ENCODE assay signal across 18 mouse cellular contexts in genomic region chr10:111686585-111686984, GRCm38 (mm10).
DNase-seq lines count a peak whose midpoint lies in the region; ATAC-seq lines count a peak whose summit lies in the region.
"Had no signal": no experiment of that assay in that cellular context is flagged by ENCODE, and none has a peak within 500 bp of the region (broad histone marks: within the 10 kb centered on the region; RNA-seq: fewer than 3 reads in every experiment).

No protein-coding gene starts in this region.

- H3K27me3 ChIP-seq in embryonic facial prominence, embryonic 14.5 days (replicated peaks; ENCODE audit: control insufficient read depth, insufficient read depth, low read length): no peaks in the 10 kb centered on the region
- no peaks in the 10 kb centered on the region for H3K27me3 ChIP-seq in embryonic facial prominence, embryonic 10.5 days (replicated peaks; ENCODE audit: low read depth, poor library complexity, severe bottlenecking)
- 0 out of 2 replicates have a peak, but pooled peaks cover 3% of the 10 kb centered on the region for H3K27me3 ChIP-seq in midbrain, embryonic 12.5 days
- H3K27me3 ChIP-seq in midbrain, embryonic 10.5 days (ENCODE audit: low read depth, poor library complexity, severe bottlenecking): no peaks in the 10 kb centered on the region
- no peaks in the 10 kb centered on the region for H3K27me3 ChIP-seq in midbrain, embryonic 14.5 days (ENCODE audit: control insufficient read depth, insufficient read depth, low read length)
- H3K27me3 ChIP-seq: kidney, embryonic 15.5 days; limb, embryonic 12.5 days; liver, embryonic 13.5 days had no signal

- intact Hi-C loops in left cerebral cortex, postnatal 14 days (cut with DNase I): no loop called here

- H3K36me3 ChIP-seq in embryonic facial prominence, embryonic 14.5 days (ENCODE audit: control insufficient read depth, insufficient read depth, low read length): no peaks in the 10 kb centered on the region
- no peaks in the 10 kb centered on the region for H3K36me3 ChIP-seq in embryonic facial prominence, embryonic 10.5 days (replicated peaks)
- H3K36me3 ChIP-seq in midbrain, embryonic 12.5 days: no peaks in the 10 kb centered on the region
- H3K36me3 ChIP-seq in midbrain, embryonic 10.5 days: no peaks in the 10 kb centered on the region
- no peaks in the 10 kb centered on the region for H3K36me3 ChIP-seq in midbrain, embryonic 14.5 days (ENCODE audit: control insufficient read depth, insufficient read depth, low read length)
- H3K36me3 ChIP-seq: G1E; kidney, embryonic 15.5 days; limb, embryonic 12.5 days; liver, embryonic 13.5 days had no signal

- H3K4me2 ChIP-seq in embryonic facial prominence, embryonic 14.5 days (ENCODE audit: low read depth, low read length): no peak overlapping the region
- H3K4me2 ChIP-seq in midbrain, embryonic 12.5 days (replicated peaks): no peak overlapping the region
- no peak overlapping the region for H3K4me2 ChIP-seq in midbrain, embryonic 14.5 days (ENCODE audit: low read length)
- H3K4me2 ChIP-seq: kidney, embryonic 15.5 days; limb, embryonic 12.5 days; liver, embryonic 13.5 days had no signal

- H3K9me3 ChIP-seq in embryonic facial prominence, embryonic 14.5 days (ENCODE audit: control insufficient read depth, low read length): no peaks in the 10 kb centered on the region
- H3K9me3 ChIP-seq in embryonic facial prominence, embryonic 10.5 days: no peaks in the 10 kb centered on the region
- H3K9me3 ChIP-seq in midbrain, embryonic 12.5 days: no peaks in the 10 kb centered on the region
- H3K9me3 ChIP-seq in midbrain, embryonic 10.5 days (replicated peaks): no peaks in the 10 kb centered on the region
- no peaks in the 10 kb centered on the region for H3K9me3 ChIP-seq in midbrain, embryonic 14.5 days (ENCODE audit: control insufficient read depth, low read length)
- H3K9me3 ChIP-seq: G1E; kidney, embryonic 15.5 days; limb, embryonic 12.5 days; liver, embryonic 13.5 days had no signal

- no peak overlapping the region for H3K27ac ChIP-seq in embryonic facial prominence, embryonic 14.5 days (replicated peaks; ENCODE audit: low read depth, low read length)
- no peak overlapping the region for H3K27ac ChIP-seq in embryonic facial prominence, embryonic 10.5 days (replicated peaks)
- 0 out of 2 replicates have a peak overlapping the region, but pooled peaks have one; percentile 20 for H3K27ac ChIP-seq in midbrain, embryonic 12.5 days (replicated peaks)
- H3K27ac ChIP-seq in midbrain, embryonic 10.5 days (replicated peaks): no peak overlapping the region
- no peak overlapping the region for H3K27ac ChIP-seq in midbrain, embryonic 14.5 days (replicated peaks; ENCODE audit: low read depth, low read length)
- H3K27ac ChIP-seq: kidney, embryonic 15.5 days; limb, embryonic 12.5 days; liver, embryonic 13.5 days had no signal

- H3K4me3 ChIP-seq in embryonic facial prominence, embryonic 14.5 days (ENCODE audit: low read depth, low read length): no peak overlapping the region
- no peak overlapping the region for H3K4me3 ChIP-seq in embryonic facial prominence, embryonic 10.5 days
- H3K4me3 ChIP-seq in midbrain, embryonic 12.5 days: no peak overlapping the region
- no peak overlapping the region for H3K4me3 ChIP-seq in midbrain, embryonic 10.5 days
- H3K4me3 ChIP-seq in midbrain, embryonic 14.5 days (replicated peaks; ENCODE audit: low read depth, low read length): no peak overlapping the region
- H3K4me3 ChIP-seq: kidney, embryonic 15.5 days; limb, embryonic 12.5 days; liver, embryonic 13.5 days; myocyte had no signal

- no peak overlapping the region for H3K9ac ChIP-seq in embryonic facial prominence, embryonic 14.5 days (ENCODE audit: low read depth, low read length)
- H3K9ac ChIP-seq in midbrain, embryonic 12.5 days (replicated peaks): no peak overlapping the region
- no peak overlapping the region for H3K9ac ChIP-seq in midbrain, embryonic 14.5 days (replicated peaks; ENCODE audit: low read length)
- H3K9ac ChIP-seq: kidney, embryonic 15.5 days; limb, embryonic 12.5 days; liver, embryonic 13.5 days had no signal

- ATAC-seq in embryonic facial prominence, embryonic 14.5 days (ENCODE audit: low read depth): peak; percentile 32; the same call in 1 of the 2 replicates
- no peak for ATAC-seq in midbrain, embryonic 12.5 days (ENCODE audit: low FRiP score, low read depth)
- no peak for ATAC-seq in midbrain, embryonic 14.5 days (ENCODE audit: low FRiP score, low TSS enrichment)
- ATAC-seq: CD4-positive, CD25-positive, alpha-beta regulatory T cell, adult 4 months had no signal

- 32% methylated on average over 5 of the region's 5 CpGs for WGBS in embryonic facial prominence, embryonic 14.5 days
- 22% methylated on average over 5 of the region's 5 CpGs for WGBS in embryonic facial prominence, embryonic 10.5 days
- 60% methylated on average over 5 of the region's 5 CpGs for WGBS in midbrain, embryonic 12.5 days
- WGBS in midbrain, embryonic 10.5 days: 66% methylated on average over 5 of the region's 5 CpGs
- WGBS in midbrain, embryonic 14.5 days: 59% methylated on average over 5 of the region's 5 CpGs

- no peak for DNase-seq in embryonic facial prominence, embryonic 14.5 days (ENCODE audit: low spot score)
- no peak for DNase-seq in embryonic facial prominence, embryonic 10.5 days (ENCODE audit: low spot score)
- no peak for DNase-seq in midbrain, embryonic 10.5 days (ENCODE audit: low spot score)
- peak; percentile 58 for DNase-seq in midbrain, embryonic 14.5 days
- peak; percentile 87 for DNase-seq in retina, postnatal 1 day
- no peak for DNase-seq in left cerebral cortex, postnatal 14 days (ENCODE audit: low spot score in 2 of 2)
- DNase-seq in ovary, postnatal 36 days (ENCODE audit: low spot score): no peak
- DNase-seq: cerebellum, postnatal 10 days; gastrocnemius, postnatal 14 days; liver, embryonic 13.5 days; right cerebral cortex, postnatal 4 days; thymus, postnatal 25 days had no signal

- peaks cover 11% of the 10 kb centered on the region; the same call in 1 of the 2 replicates for H3K4me1 ChIP-seq in embryonic facial prominence, embryonic 14.5 days (ENCODE audit: control insufficient read depth, insufficient read depth, low read length)
- peaks cover 17% of the 10 kb centered on the region for H3K4me1 ChIP-seq in embryonic facial prominence, embryonic 10.5 days
- H3K4me1 ChIP-seq in midbrain, embryonic 12.5 days: peaks cover 4% of the 10 kb centered on the region; the same call in 1 of the 2 replicates
- no peaks in the 10 kb centered on the region for H3K4me1 ChIP-seq in midbrain, embryonic 10.5 days
- H3K4me1 ChIP-seq in midbrain, embryonic 14.5 days (ENCODE audit: control insufficient read depth, insufficient read depth, low read length): peaks cover 4% of the 10 kb centered on the region; the same call in 1 of the 2 replicates
- H3K4me1 ChIP-seq: liver, embryonic 13.5 days had no signal

Comparison
In these comparisons a context has a peak if more than half of its experiments do, and no peak if none do; other contexts are left out.
1. DNase-seq: peak in midbrain, embryonic 14.5 days (single experiment) and retina, postnatal 1 day (single experiment); none in embryonic facial prominence, embryonic 14.5 days (single experiment), embryonic facial prominence, embryonic 10.5 days (single experiment), midbrain, embryonic 10.5 days (single experiment), left cerebral cortex, postnatal 14 days (0 of 2) and ovary, postnatal 36 days (single experiment).